ENCODE assay signal across 8 mouse cellular contexts in the genomic region with DNA sequence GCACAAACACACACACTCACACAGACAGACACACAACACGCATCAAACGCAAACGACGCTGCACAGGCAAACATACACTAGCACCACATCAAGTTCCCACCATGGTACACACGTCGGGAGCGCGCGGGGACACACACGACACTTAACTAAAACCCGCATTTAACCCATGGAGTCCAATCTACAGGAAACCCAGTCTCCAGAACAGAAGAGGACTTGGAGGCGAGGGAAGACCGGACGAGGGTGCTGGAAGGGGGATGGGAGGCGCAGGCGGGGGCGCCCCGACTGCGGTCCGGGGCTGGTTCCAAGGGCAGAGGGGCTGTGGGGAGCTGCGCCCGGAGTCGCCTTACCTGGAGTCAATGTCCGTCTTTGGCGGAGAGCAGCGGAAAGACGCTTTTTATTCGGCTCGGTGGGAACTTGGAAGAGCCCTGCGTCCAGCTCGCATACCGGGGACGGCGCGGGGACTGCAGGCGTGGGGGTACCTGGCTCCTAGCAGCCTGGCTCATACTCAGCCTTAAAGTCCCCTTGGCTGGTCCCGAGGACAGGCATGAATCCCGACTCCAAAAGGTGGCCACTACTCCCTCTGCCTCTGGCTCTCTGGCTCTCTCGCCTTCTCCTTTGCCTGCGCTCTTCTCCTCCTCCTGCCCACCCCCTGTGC. TPM values are rescaled to one million over a fixed set of nuclear protein-coding genes. Genes with fewer than 3 reads are reported as not detected.
DNase-seq lines count a peak whose midpoint lies in the region; ATAC-seq lines count a peak whose summit lies in the region.

No protein-coding gene starts in this region.

- peak; percentile 5 for DNase-seq in kidney, postnatal 10 days
- DNase-seq in kidney, postnatal 14 days = no peak
- peak; percentile 64 for DNase-seq in brain, adult 2 months (ENCODE audit: low read depth, low spot score)
- no peak for DNase-seq in spleen, postnatal 36 days (ENCODE audit: low spot score in 2 of 2)
- DNase-seq in kidney, postnatal 36 days = no peak
- no peak for DNase-seq in gastrocnemius, adult 8-10 months (ENCODE audit: low spot score in 2 of 2)

- peaks cover 7% of the 10 kb centered on the region for H3K4me1 ChIP-seq in forebrain, embryonic 12.5 days
- no peaks in the 10 kb centered on the region for H3K4me1 ChIP-seq in liver, embryonic 16.5 days (ENCODE audit: control insufficient read depth, low read depth, low read length)

- H3K4me2 ChIP-seq in forebrain, embryonic 12.5 days = peak overlapping the region; percentile 91
- H3K4me2 ChIP-seq in liver, embryonic 16.5 days (ENCODE audit: low read depth, low read length) = no peak overlapping the region

- 0 out of 2 replicates have a peak overlapping the region, but pooled peaks have one; percentile 36 for H3K27ac ChIP-seq in forebrain, embryonic 12.5 days
- no peak overlapping the region for H3K27ac ChIP-seq in liver, embryonic 16.5 days (ENCODE audit: low read length)

- no peaks in the 10 kb centered on the region for H3K36me3 ChIP-seq in forebrain, embryonic 12.5 days (replicated peaks)
- no peaks in the 10 kb centered on the region for H3K36me3 ChIP-seq in liver, embryonic 16.5 days (ENCODE audit: control insufficient read depth, insufficient read depth)

- peak overlapping the region; percentile 59 for H3K9ac ChIP-seq in forebrain, embryonic 12.5 days
- H3K9ac ChIP-seq in liver, embryonic 16.5 days (ENCODE audit: low read depth, low read length) = no peak overlapping the region

- ATAC-seq in forebrain, embryonic 12.5 days (ENCODE audit: low FRiP score) = peak; percentile 54
- ATAC-seq in liver, embryonic 16.5 days (ENCODE audit: low read depth) = no peak

- under 1% methylated on average over 40 of the region's 40 CpGs for WGBS in forebrain, embryonic 12.5 days
- under 1% methylated on average over 39 of the region's 40 CpGs for WGBS in liver, embryonic 16.5 days (ENCODE audit: insufficient replicate concordance)

- H3K27me3 ChIP-seq in forebrain, embryonic 12.5 days = peaks cover 28% of the 10 kb centered on the region
- H3K27me3 ChIP-seq in liver, embryonic 16.5 days (ENCODE audit: control insufficient read depth, insufficient read depth, low read depth, low read length) = peaks cover 14% of the 10 kb centered on the region

- H3K9me3 ChIP-seq in forebrain, embryonic 12.5 days = no peaks in the 10 kb centered on the region
- H3K9me3 ChIP-seq in liver, embryonic 16.5 days (replicated peaks; ENCODE audit: control insufficient read depth, low read length) = no peaks in the 10 kb centered on the region

- peak overlapping the region; percentile 58 for H3K4me3 ChIP-seq in forebrain, embryonic 12.5 days (replicated peaks)
- H3K4me3 ChIP-seq in liver, embryonic 16.5 days (ENCODE audit: low read depth, low read length) = peak overlapping the region; percentile 24

RNA-seq across cellular contexts. Expression of a gene that starts 0.4 kb away (rescaled TPM):
- 10.4 and 10.8 TPM in 2 replicates for polyA plus RNA-seq in forebrain, embryonic 12.5 days (2016; fragmentation: Nextera tagmentation; extraction: Ambion mirVana)
- 0.18 and 0.22 TPM in 2 replicates for polyA plus RNA-seq in liver, embryonic 16.5 days (2015; fragmentation: Nextera tagmentation; extraction: Ambion mirVana)
- total RNA-seq in gastrocnemius, adult 8-10 months (2022) = under 1 TPM in 1 of 4 experiments, not detected in 3; 0.10 TPM

Comparison
In these comparisons a context has a peak if more than half of its experiments do, and no peak if none do; other contexts are left out.
1. DNase-seq: peak in kidney, postnatal 10 days (single experiment) and brain, adult 2 months (single experiment); none in kidney, postnatal 14 days (single experiment), spleen, postnatal 36 days (0 of 2), kidney, postnatal 36 days (0 of 2) and gastrocnemius, adult 8-10 months (0 of 2).